Mouse (Mus musculus): ENCODE data around the gene Shkbp1.

DNA sequence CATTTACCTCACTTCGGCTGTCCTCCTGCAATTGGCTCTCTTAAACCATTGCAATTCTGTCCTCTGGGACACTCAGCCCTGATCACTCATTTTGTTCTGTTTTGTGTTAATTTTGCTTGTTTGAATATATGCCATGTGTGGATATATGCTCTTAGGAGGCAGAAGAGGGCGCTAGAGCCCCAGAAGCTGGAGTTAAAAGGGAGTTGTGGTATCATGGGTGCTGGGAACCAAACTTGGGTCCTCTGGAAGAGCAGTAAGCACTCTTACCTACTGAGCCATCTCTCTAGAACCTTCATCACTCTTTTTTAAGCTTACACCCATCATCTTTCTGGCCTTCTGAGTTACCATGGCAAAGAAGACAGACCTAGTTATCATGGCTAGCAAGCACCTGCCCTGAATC, 3.3 kb upstream of the Shkbp1 start:
- no peak for TF ChIP-seq EP300 (IDR thresholded peaks at IDR 0.05; ENCODE audit: insufficient read depth, low read depth, low read length)
- no peak for TF ChIP-seq CTCF (IDR thresholded peaks at IDR 0.05)
- no peak for TF ChIP-seq POLR2A (IDR thresholded peaks at IDR 0.05; ENCODE audit: insufficient read depth, low read depth, low read length)

Data from heart, adult 2 months (tissue).